Mouse (Mus musculus) kidney, embryonic 16.5 days (tissue): ENCODE data around the gene Scp2. TPM values are rescaled to one million over a fixed set of nuclear protein-coding genes. Genes with fewer than 3 reads are reported as not detected.
A peak's percentile ranks its signal among the peaks of the same experiment; 100 is the strongest.
"Not testable (repeated sequence)": the region's sequence is repeated elsewhere in the genome, so short reads cannot be mapped to it uniquely, and the experiment has no call there.

ENCODE experiments used
- ATAC-seq: fragments of 200-750 bp; cut with Nextera tagmentation; 2 replicates; pipeline ENCODE4 v1.8.0; 2017; ENCODE audit warnings: moderate TSS enrichment; ENCODE audit not compliant: low FRiP score, low TSS enrichment
- H3K27ac ChIP-seq: fragments of 300-500 bp; sonication (generic); 2 replicates; pipeline ENCODE4 v1.5.1; 2014; ENCODE audit warnings: low read length
- H3K27me3 ChIP-seq: fragments of 300-500 bp; sonication (generic); 2 replicates; pipeline ENCODE4 v1.6.1; 2014; ENCODE audit warnings: low read length, control low read depth, mixed read lengths; ENCODE audit not compliant: insufficient read depth
- H3K36me3 ChIP-seq: fragments of 300-500 bp; sonication (generic); 2 replicates; pipeline ENCODE4 v1.6.1; 2014; ENCODE audit warnings: low read length, control low read depth, mixed read lengths; ENCODE audit not compliant: insufficient read depth
- H3K4me1 ChIP-seq: fragments of 300-500 bp; sonication (generic); 2 replicates; pipeline ENCODE4 v1.6.1; 2014; ENCODE audit warnings: low read length, control low read depth, mixed read lengths; ENCODE audit not compliant: insufficient read depth
- H3K4me2 ChIP-seq: fragments of 300-500 bp; sonication (generic); replicated peaks from 2 replicates; pipeline ENCODE4 v1.6.1; 2014; ENCODE audit warnings: low read depth, low read length
- H3K4me3 ChIP-seq: fragments of 300-500 bp; sonication (generic); 2 replicates; pipeline ENCODE4 v1.5.1; 2014; ENCODE audit warnings: mild to moderate bottlenecking, low read length
- H3K9ac ChIP-seq: fragments of 300-500 bp; sonication (generic); replicated peaks from 2 replicates; pipeline ENCODE4 v1.6.1; 2014; ENCODE audit warnings: low read length
- H3K9me3 ChIP-seq: fragments of 300-500 bp; sonication (generic); 2 replicates; pipeline ENCODE4 v1.6.1; 2016; ENCODE audit warnings: low read length, control low read depth
- WGBS: fragments of 180-500 bp; shearing (Covaris S2); extraction: QIAGEN DNeasy Blood & Tissue Kit; methylation state at CpG from one replicate; pipeline ENCODE4 v1.1.7; 2014; 5-methylcytosine and 5-hydroxymethylcytosine counted together
- polyA plus RNA-seq: library from polyadenylated mRNA; unstranded; fragments of >200 nt; fragmentation: Nextera tagmentation; extraction: Ambion mirVana; gene quantifications from 2 replicates; pipeline ENCODE4 v1.2.1, GENCODE M21; 2015

The Scp2 gene
- polyA plus RNA-seq, 1 experiment from 2014 or later, result 288 TPM

DNA sequence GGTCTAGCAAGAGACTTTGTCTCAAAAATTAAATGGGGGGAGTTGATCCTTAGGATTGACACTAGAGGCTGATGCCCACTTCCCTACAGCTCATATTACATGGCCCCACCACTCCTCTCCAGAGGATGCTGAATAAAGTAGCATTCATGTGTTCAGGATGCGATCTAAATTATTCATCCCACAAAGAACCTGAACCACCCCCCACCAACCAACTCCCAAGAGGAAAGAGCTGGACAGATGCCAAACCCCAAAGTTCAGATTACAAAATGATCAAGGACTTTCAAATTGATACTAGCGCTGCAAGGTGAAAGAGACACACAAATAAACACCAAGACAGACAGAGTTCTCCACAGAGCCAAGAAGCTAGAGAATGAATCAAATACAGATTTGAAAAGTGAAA is 65.0 kb downstream of the Scp2 start:
- Histone ChIP-seq H3K27me3 (no peaks in the 10 kb centered on the region), H3K4me3 (no peak overlapping the region), H3K9me3 (no peaks in the 10 kb centered on the region), H3K4me2 (no peak overlapping the region), H3K9ac (no peak overlapping the region), H3K27ac (no peak overlapping the region), H3K36me3 (0 out of 2 replicates have a peak, but pooled peaks cover 2% of the 10 kb centered on the region), H3K4me1 (0 out of 2 replicates have a peak, but pooled peaks cover 6% of the 10 kb centered on the region)
- WGBS, result 71% methylated on average over 2 of the region's 2 CpGs
- ATAC-seq, result no peak

DNA sequence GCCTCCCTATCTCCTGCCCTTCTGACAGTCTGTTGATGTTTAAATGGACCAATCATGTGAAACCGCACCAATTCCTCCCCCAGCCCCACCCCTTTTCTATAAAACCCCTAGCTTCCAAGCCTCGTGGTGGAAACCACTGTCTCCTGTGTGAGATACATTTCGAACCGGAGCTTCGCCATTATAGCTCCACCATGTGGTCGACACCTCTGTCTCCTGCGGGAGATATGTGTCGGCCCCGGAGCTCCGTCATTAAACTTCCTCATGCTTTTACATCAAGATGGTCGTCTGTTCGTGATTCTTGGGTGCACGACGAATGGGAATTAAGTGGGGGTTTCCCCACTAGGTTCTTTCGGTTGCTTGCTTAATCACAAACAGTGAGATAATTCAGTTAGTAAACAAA is 65.6 kb downstream of the Scp2 start:
- not testable (repeated sequence) for H3K4me3 ChIP-seq, H3K36me3 ChIP-seq, H3K4me1 ChIP-seq, ATAC-seq, H3K9ac ChIP-seq, H3K9me3 ChIP-seq, H3K4me2 ChIP-seq, H3K27ac ChIP-seq, H3K27me3 ChIP-seq
- WGBS, result 81% methylated on average over 15 of the region's 15 CpGs

DNA sequence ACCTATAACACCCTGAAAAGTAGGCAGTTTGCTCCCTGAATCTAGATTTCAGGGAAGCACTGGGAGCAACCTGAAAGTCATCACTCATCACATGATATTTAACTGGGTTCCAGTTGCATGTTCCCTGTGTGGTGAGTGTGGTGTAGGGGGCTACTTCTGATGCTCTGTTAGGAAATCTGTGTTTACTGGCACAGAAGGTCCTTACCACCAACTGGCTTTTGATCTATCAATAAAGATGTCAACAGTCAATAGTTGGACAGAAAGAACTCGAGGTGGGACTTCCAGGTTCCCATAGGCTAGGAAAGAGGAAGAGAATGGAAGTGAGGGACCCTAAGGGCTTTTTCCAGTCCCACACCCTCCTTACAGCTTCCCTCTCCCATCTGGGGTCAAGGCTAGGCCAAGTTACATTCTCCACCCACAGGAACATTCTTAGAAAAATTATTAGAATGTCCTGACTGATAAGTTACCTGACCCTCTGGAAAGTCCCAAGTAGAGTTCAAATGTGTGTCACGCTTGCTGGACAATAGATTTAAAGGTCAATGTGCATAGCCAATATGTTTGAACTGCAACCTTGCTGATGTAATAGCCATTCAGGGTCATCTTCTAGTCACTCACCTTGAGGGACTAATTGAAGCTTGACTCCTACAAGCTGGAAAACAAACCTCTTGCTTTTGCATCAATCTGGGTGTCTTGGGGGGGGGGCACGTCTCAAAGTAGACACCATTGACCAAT is 67.4 kb downstream of the Scp2 start:
- ATAC-seq, result no peak
- 79% methylated on average over 3 of the region's 3 CpGs for WGBS
- Histone ChIP-seq H3K9me3 (no peaks in the 10 kb centered on the region), H3K36me3 (0 out of 2 replicates have a peak, but pooled peaks cover 3% of the 10 kb centered on the region), H3K4me3 (no peak overlapping the region), H3K9ac (no peak overlapping the region), H3K27ac (no peak overlapping the region), H3K4me1 (0 out of 2 replicates have a peak, but pooled peaks cover 6% of the 10 kb centered on the region), H3K4me2 (no peak overlapping the region), H3K27me3 (no peaks in the 10 kb centered on the region)

DNA sequence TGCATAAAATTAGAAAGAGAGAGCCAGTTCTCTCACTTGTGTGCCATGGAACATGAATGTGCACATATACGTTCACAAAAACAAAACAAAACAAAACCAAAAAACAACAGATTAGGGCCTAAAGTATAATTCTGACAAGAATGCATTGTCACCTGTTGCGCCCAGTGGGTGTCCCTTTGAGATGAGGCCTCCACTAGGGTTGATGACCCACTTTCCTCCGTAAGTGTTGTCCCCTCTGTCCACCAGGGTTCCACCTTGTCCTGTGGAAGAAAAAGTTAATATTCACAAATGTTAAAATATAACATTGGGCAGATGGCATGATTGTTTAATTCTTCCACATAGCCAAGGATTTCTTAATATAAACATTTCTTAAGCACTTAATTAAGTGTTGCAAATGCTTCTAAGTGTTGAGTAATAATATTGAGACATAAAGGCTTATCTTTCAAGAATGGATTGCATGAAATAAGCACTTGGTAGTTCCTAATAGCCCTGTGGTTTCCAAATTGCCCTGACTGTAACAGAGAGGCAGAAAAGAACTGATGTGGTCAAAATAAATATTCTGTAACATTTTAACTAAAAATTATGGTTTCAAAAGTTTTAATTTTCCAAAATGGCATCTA is 70.5 kb downstream of the Scp2 start:
- Histone ChIP-seq H3K9me3 (no peaks in the 10 kb centered on the region), H3K4me3 (no peak overlapping the region), H3K27ac (no peak overlapping the region), H3K27me3 (no peaks in the 10 kb centered on the region), H3K9ac (no peak overlapping the region), H3K4me1 (peaks cover 8% of the 10 kb centered on the region), H3K36me3 (0 out of 2 replicates have a peak, but pooled peaks cover 3% of the 10 kb centered on the region), H3K4me2 (no peak overlapping the region)
- ATAC-seq, result no peak
- 89% methylated on average over 3 of the region's 3 CpGs for WGBS

DNA sequence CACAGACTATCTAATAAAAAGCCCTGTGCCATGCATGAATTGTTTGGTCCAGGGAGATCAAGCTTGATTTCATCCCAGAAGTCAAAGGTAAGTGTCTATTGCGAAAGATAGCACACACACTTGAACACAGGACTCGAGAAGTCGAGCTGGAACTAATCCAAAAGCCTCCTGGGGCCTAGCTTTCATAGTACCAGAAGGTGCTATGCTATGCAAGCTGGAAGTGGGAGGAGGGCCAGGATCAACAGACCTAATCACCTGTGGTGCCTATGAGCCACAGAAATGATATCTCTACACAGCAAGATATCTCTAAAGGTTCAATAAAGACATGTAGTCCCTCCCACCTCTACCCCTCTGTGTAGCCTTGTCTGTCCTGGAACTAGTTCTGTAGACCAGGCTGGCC is 72.7 kb downstream of the Scp2 start:
- Histone ChIP-seq H3K9me3 (no peaks in the 10 kb centered on the region), H3K4me2 (no peak overlapping the region), H3K27me3 (no peaks in the 10 kb centered on the region), H3K9ac (no peak overlapping the region), H3K4me3 (no peak overlapping the region), H3K36me3 (0 out of 2 replicates have a peak, but pooled peaks cover 13% of the 10 kb centered on the region), H3K4me1 (peaks cover 8% of the 10 kb centered on the region), H3K27ac (no peak overlapping the region)
- WGBS, result 94% methylated on average over 3 of the region's 3 CpGs
- no peak for ATAC-seq

DNA sequence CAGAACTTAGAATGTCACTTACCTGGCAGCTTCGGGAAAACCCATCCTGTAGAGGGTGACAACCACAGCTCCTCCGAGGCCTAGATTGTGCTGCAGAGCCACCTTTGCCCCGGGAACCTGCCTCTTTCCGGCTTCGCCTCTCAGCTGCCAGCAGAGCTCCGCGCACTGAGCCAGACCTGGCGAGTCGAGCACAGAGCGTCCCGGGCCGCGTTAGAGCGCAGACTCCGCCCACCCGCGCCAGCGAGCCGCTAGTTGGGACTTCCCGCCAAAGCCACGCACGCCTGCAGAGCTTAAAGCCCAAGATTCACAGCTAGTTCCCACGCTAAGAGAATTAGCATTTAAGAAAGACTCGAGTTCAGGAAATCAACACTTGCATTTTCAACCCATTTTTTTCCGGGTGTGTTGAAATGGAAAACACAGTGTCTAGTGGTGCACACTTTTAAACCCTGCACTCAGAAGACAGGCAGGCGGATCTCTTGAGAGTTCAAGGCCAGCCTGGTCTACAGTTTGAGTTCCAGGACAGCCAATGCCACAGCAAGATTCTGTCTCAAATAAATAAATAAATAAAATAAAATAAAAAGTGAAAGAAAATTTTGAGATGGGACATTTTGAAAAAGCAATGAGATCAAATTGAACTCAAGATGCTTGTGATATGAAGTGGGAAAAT is 73.4 kb downstream of the Scp2 start:
- Histone ChIP-seq H3K4me2 (peak overlapping the region; percentile 80), H3K27ac (peak overlapping the region; percentile 73; the same call in 1 of the 2 replicates), H3K9me3 (no peaks in the 10 kb centered on the region), H3K4me3 (peak overlapping the region; percentile 65), H3K27me3 (no peaks in the 10 kb centered on the region), H3K9ac (peak overlapping the region; percentile 74), H3K4me1 (peaks cover 8% of the 10 kb centered on the region), H3K36me3 (0 out of 2 replicates have a peak, but pooled peaks cover 13% of the 10 kb centered on the region)
- peak; percentile 97 for ATAC-seq
- 2% methylated on average over 26 of the region's 26 CpGs for WGBS

DNA sequence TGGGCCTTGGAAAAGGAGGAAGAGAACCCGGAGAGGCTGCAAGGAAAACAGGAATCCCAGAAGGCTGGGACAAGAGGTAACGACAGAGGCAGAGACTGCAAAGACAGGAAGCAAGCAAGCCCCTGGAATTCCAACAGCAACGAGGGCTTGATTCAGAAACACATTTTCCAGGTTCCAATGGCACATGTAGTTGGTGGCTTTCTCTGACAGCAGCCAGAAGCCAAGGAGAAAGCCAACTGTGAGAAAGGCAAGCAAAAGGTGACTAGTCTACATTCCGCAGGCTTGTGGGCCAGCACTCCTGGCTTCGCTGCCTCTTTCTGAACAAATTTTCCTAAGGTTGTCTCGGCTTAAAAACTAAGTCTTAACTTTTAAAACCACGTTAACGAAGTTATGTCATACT is 74.1 kb downstream of the Scp2 start:
- Histone ChIP-seq H3K27me3 (no peaks in the 10 kb centered on the region), H3K9me3 (no peaks in the 10 kb centered on the region), H3K36me3 (0 out of 2 replicates have a peak, but pooled peaks cover 15% of the 10 kb centered on the region), H3K4me3 (peak overlapping the region; percentile 65), H3K4me2 (peak overlapping the region; percentile 80), H3K27ac (peak overlapping the region; percentile 73), H3K4me1 (peaks cover 8% of the 10 kb centered on the region), H3K9ac (peak overlapping the region; percentile 74)
- 6% methylated on average over 8 of the region's 8 CpGs for WGBS
- no peak for ATAC-seq

DNA sequence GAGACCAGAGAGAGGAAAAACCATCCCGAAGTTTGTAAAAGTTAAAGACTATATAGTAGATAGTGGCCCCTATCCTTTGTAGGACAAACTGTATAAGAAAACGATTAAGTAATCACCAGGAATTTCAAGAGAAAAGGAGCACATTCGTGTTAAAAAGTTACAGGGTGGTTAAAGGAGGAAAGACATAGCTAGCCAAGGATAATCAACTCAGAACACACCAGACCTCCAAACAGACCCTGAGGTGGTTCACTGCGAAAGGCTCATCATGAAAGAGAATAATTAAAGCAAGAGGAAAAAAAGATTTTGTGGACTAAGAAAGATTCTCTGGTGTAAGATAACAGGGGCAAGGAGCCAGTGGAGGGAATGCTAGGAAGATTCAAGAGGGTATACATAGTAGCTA is 74.5 kb downstream of the Scp2 start:
- ATAC-seq, result no peak
- H3K4me2 ChIP-seq, result peak overlapping the region; percentile 80
- WGBS, result 55% methylated on average over 4 of the region's 4 CpGs
- peak overlapping the region; percentile 74 for H3K9ac ChIP-seq
- peak overlapping the region; percentile 65 for H3K4me3 ChIP-seq
- H3K27me3 ChIP-seq, result no peaks in the 10 kb centered on the region
- H3K36me3 ChIP-seq, result 0 out of 2 replicates have a peak, but pooled peaks cover 19% of the 10 kb centered on the region
- H3K9me3 ChIP-seq, result no peaks in the 10 kb centered on the region
- H3K4me1 ChIP-seq, result peaks cover 8% of the 10 kb centered on the region
- peak overlapping the region; percentile 73 for H3K27ac ChIP-seq

DNA sequence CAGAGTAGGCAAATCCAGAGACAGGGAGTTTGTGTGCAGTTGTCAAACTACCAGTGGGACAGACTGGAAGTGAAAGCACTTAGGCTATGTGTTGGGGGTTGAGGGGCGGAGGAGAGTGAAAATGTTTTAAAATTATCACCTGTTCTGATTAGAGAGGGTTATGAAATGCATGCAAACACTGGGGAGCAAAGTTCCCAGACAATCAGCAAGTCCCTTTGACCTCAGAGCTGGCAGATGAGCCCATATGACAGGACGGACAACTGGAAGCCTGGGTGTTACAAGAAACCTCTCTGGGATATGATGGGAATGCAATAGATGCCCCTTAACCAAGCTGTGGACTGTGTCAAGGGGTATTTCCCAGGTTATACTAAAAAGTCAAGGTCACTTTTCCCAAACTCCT is 76.7 kb downstream of the Scp2 start:
- Histone ChIP-seq H3K4me1 (peaks cover 8% of the 10 kb centered on the region), H3K36me3 (peaks cover 24% of the 10 kb centered on the region; the same call in 1 of the 2 replicates), H3K4me3 (no peak overlapping the region), H3K9ac (no peak overlapping the region), H3K9me3 (no peaks in the 10 kb centered on the region), H3K4me2 (no peak overlapping the region), H3K27me3 (no peaks in the 10 kb centered on the region), H3K27ac (no peak overlapping the region)
- WGBS, result 83% methylated on average over 2 of the region's 2 CpGs
- no peak for ATAC-seq
